Mouse (Mus musculus): ENCODE measurements around the gene Otog. TPM values are rescaled to one million over a fixed set of nuclear protein-coding genes. Genes with fewer than 3 reads are reported as not detected.

Otog gene
- total and polyA plus RNA-seq, 3 experiments, result under 0.01 TPM; not detected in 2

DNA sequence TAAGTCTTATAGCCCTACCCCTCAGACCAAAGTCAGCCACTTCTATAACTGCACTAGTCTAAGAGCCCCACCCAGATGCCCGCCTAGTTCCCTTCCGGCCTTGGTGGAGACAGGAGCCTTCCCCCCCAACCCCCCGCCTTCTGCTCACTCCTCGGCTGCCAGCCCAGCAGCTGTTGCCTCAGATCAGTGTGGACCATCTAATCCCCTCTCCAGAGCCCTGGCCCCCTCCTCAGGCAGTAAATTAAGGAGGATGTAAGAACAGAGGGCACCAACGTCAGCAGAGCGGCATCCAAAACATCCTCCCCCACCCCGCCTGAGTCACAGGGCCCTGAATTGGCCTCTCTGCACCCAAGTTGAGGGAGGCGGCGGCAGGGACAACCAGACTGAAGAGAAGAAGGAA is 100.7 kb downstream of the Otog start:
- H3K4me2 ChIP-seq (ENCODE audit: insufficient read depth, low read depth, poor library complexity, severe bottlenecking), result no peak overlapping the region
- no peak overlapping the region for H3K4me3 ChIP-seq (replicated peaks in 1 of 3; ENCODE audit: low read depth in 2 of 3, low read length in 2 of 3, poor library complexity in 1 of 3)
- no peaks in the 10 kb centered on the region for H3K4me1 ChIP-seq (ENCODE audit: control insufficient read depth in 1 of 2, insufficient read depth in 2 of 2)
- peaks cover 8% of the 10 kb centered on the region for H3K9me3 ChIP-seq (replicated peaks; ENCODE audit: low read length)
- dilution Hi-C loops (cut with MboI; ENCODE audit: extremely low pct_ligation_motif_present, extremely low pct_unique_long_range_greater_than_20kb, low sequenced_read_pairs) (no loop called here), in situ Hi-C loops (cut with MboI; ENCODE audit: low pct_ligation_motif_present, low pct_unique_long_range_greater_than_20kb, low sequenced_read_pairs) (no loop called here)
- no peaks in the 10 kb centered on the region for H3K79me2 ChIP-seq (replicated peaks; ENCODE audit: control insufficient read depth, extremely low read depth, insufficient read depth, poor library complexity, severe bottlenecking)
- no peak overlapping the region for H3K27ac ChIP-seq (ENCODE audit: insufficient read depth, low read depth)
- peaks cover 91% of the 10 kb centered on the region for H3K27me3 ChIP-seq (replicated peaks)
- no peaks in the 10 kb centered on the region for H3K36me3 ChIP-seq (replicated peaks in 1 of 2; ENCODE audit: control insufficient read depth in 1 of 2, insufficient read depth in 1 of 2, low read length in 1 of 2)
- no peak overlapping the region for H3K9ac ChIP-seq (ENCODE audit: insufficient read depth, low read depth)
- DNase-seq (ENCODE audit: extremely low read depth), result no peak
- TF ChIP-seq SMC3 (IDR thresholded peaks at IDR 0.05; ENCODE audit: low read depth, low read length) (no peak), NELFE (IDR thresholded peaks at IDR 0.05; ENCODE audit: low read depth, low read length) (no peak), JUND (conservative IDR thresholded peaks at IDR 0.05; ENCODE audit: low read depth, low read length) (no peak)

DNA sequence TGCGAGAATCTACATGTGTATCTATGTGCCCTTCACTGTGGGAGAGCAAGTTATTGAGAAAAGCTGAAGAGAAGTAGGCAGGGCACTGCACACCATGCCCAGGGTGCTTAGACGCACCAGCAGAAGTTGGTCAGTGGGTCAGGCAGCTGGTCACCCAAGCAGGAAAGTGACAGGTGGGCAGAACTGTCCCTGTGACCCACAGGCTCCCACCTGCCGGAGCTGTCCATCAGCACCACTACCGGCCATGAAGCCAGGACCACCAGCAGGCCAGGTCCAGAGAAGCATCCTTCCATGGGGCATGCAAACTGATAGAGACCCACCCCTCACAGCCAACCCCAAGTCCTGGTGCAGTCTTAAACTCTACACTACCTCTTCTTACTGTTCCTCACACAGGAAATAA is 106.9 kb downstream of the Otog start:
- no peaks in the 10 kb centered on the region for H3K4me1 ChIP-seq (ENCODE audit: control insufficient read depth in 1 of 2, insufficient read depth in 2 of 2)
- no peaks in the 10 kb centered on the region for H3K79me2 ChIP-seq (replicated peaks; ENCODE audit: control insufficient read depth, extremely low read depth, insufficient read depth, poor library complexity, severe bottlenecking)
- DNase-seq (ENCODE audit: extremely low read depth), result no peak
- no peaks in the 10 kb centered on the region for H3K36me3 ChIP-seq (replicated peaks in 1 of 2; ENCODE audit: control insufficient read depth in 1 of 2, insufficient read depth in 1 of 2, low read length in 1 of 2)
- TF ChIP-seq MYC (IDR thresholded peaks at IDR 0.05; ENCODE audit: low read depth, low read length) (no peak), MAZ (IDR thresholded peaks at IDR 0.05; ENCODE audit: low read depth, low read length) (no peak), EP300 (IDR thresholded peaks at IDR 0.05; ENCODE audit: low read length) (no peak), IRF4 (IDR thresholded peaks at IDR 0.05; ENCODE audit: low read depth, low read length) (no peak), CHD1 (IDR thresholded peaks at IDR 0.05; ENCODE audit: low read depth, low read length) (no peak), TCF12 (IDR thresholded peaks at IDR 0.05; ENCODE audit: low read depth, low read length) (no peak), NELFE (IDR thresholded peaks at IDR 0.05; ENCODE audit: low read depth, low read length) (no peak), NRF1 (IDR thresholded peaks at IDR 0.05; ENCODE audit: low read depth, low read length) (no peak), MEF2A (IDR thresholded peaks at IDR 0.05; ENCODE audit: borderline replicate concordance, low read depth, low read length) (no peak), E2F4 (IDR thresholded peaks at IDR 0.05; ENCODE audit: insufficient replicate concordance, low read depth, low read length) (no peak), POLR2A (IDR thresholded peaks at IDR 0.05; ENCODE audit: low read depth, low read length) (no peak), GABPA (IDR thresholded peaks at IDR 0.05; ENCODE audit: insufficient replicate concordance, low read depth, low read length) (no peak), ZC3H11A (IDR thresholded peaks at IDR 0.05; ENCODE audit: low read depth, low read length) (no peak), HCFC1 (IDR thresholded peaks at IDR 0.05; ENCODE audit: low read depth, low read length) (no peak), JUND (conservative IDR thresholded peaks at IDR 0.05; ENCODE audit: low read depth, low read length) (no peak), ETS1 (conservative IDR thresholded peaks at IDR 0.05; ENCODE audit: low read depth, low read length) (no peak), ZKSCAN1 (IDR thresholded peaks at IDR 0.05; ENCODE audit: borderline replicate concordance, low read depth, low read length) (no peak), ZMIZ1 (IDR thresholded peaks at IDR 0.05; ENCODE audit: low read depth, low read length) (no peak), PAX5 (IDR thresholded peaks at IDR 0.05; ENCODE audit: low read length) (no peak), USF1 (IDR thresholded peaks at IDR 0.05; ENCODE audit: low read depth, low read length) (no peak)
- no peak overlapping the region for H3K4me2 ChIP-seq (ENCODE audit: insufficient read depth, low read depth, poor library complexity, severe bottlenecking)
- H3K9ac ChIP-seq (ENCODE audit: insufficient read depth, low read depth), result no peak overlapping the region
- no peak overlapping the region for H3K27ac ChIP-seq (ENCODE audit: insufficient read depth, low read depth)
- in situ Hi-C loops (cut with MboI; ENCODE audit: low pct_ligation_motif_present, low pct_unique_long_range_greater_than_20kb, low sequenced_read_pairs), result no loop called here
- dilution Hi-C loops (cut with MboI; ENCODE audit: extremely low pct_ligation_motif_present, extremely low pct_unique_long_range_greater_than_20kb, low sequenced_read_pairs), result no loop called here
- no peaks in the 10 kb centered on the region for H3K9me3 ChIP-seq (replicated peaks; ENCODE audit: low read length)
- H3K4me3 ChIP-seq (replicated peaks in 1 of 3; ENCODE audit: low read depth in 2 of 3, low read length in 2 of 3, poor library complexity in 1 of 3), result no peak overlapping the region
- H3K27me3 ChIP-seq (replicated peaks), result peaks cover 86% of the 10 kb centered on the region

Data from CH12.LX (cell line).